Mouse (Mus musculus) left cerebral cortex, adult 8-10 months (tissue): ENCODE measurements around the gene Thsd7b. TPM values are rescaled to one million over a fixed set of nuclear protein-coding genes. Genes with fewer than 3 reads are reported as not detected.
A peak's percentile ranks its signal among the peaks of the same experiment; 100 is the strongest.
"Not testable (repeated sequence)": the region's sequence is repeated elsewhere in the genome, so short reads cannot be mapped to it uniquely, and the experiment has no call there.

ENCODE experiments used
- DNase-seq, 2 experiments: peaks; one replicate each; pipeline ENCODE4 v3.0.0; 2022; ENCODE audit warnings: low spot score in 2 of 2
- total RNA-seq, 4 experiments: library from RNA; stranded (reverse); gene quantifications; 2 replicates each; pipeline ENCODE4 v1.2.4; 2022

The Thsd7b gene
- total RNA-seq, 4 experiments from 2014 or later, result 7.2 to 8.1 (median 7.6) TPM

- DNase-seq, result no peak
These were observed 793.3 kb downstream of the Thsd7b start for GRCm38 (mm10) chr1:130066193-130066959.

- DNase-seq, result no peak
These were observed 810.7 kb downstream of the Thsd7b start for GRCm38 (mm10) chr1:130083788-130084187.

- no peak for DNase-seq
These were observed 812.1 kb downstream of the Thsd7b start for GRCm38 (mm10) chr1:130085207-130085606.

- DNase-seq, result no peak
These were observed 812.8 kb downstream of the Thsd7b start for GRCm38 (mm10) chr1:130085910-130086309.

- no peak for DNase-seq
These were observed 826.1 kb downstream of the Thsd7b start for GRCm38 (mm10) chr1:130099227-130099626.

- DNase-seq, result no peak
These were observed 839.6 kb downstream of the Thsd7b start for GRCm38 (mm10) chr1:130112580-130113314.

GRCm38 (mm10) chr1:130113549-130113948 lies 840.4 kb downstream of the Thsd7b start:
- no peak for DNase-seq

- no peak for DNase-seq
These were observed 857.8 kb downstream of the Thsd7b start for GRCm38 (mm10) chr1:130130901-130131300.

- DNase-seq, result no peak
These were observed 893.1 kb downstream of the Thsd7b start for GRCm38 (mm10) chr1:130166187-130166586.

- no peak for DNase-seq
These were observed 894.2 kb downstream of the Thsd7b start for GRCm38 (mm10) chr1:130167260-130167659.

- DNase-seq, result no peak
These were observed 896.8 kb downstream of the Thsd7b start for GRCm38 (mm10) chr1:130169875-130170274.

- DNase-seq, result no peak
These were observed 897.2 kb downstream of the Thsd7b start for GRCm38 (mm10) chr1:130170290-130170689.

GRCm38 (mm10) chr1:130186836-130187235 lies 913.7 kb downstream of the Thsd7b start:
- DNase-seq, result not testable (repeated sequence)

GRCm38 (mm10) chr1:130192190-130193028 lies 919.3 kb downstream of the Thsd7b start:
- DNase-seq, result peak in 1 of 2 experiments; percentile 14

GRCm38 (mm10) chr1:130217404-130217803 lies 944.3 kb downstream of the Thsd7b start:
- DNase-seq, result no peak

GRCm38 (mm10) chr1:130222904-130223303 lies 949.8 kb downstream of the Thsd7b start:
- no peak for DNase-seq

- no peak for DNase-seq
These were observed 972.5 kb downstream of the Thsd7b start for GRCm38 (mm10) chr1:130245563-130245962.

GRCm38 (mm10) chr1:130246264-130246663 lies 973.2 kb downstream of the Thsd7b start:
- not testable (repeated sequence) for DNase-seq

- not testable (repeated sequence) for DNase-seq
These were observed 973.8 kb downstream of the Thsd7b start for GRCm38 (mm10) chr1:130246930-130247329.

GRCm38 (mm10) chr1:130262046-130262445 lies 988.9 kb downstream of the Thsd7b start:
- no peak for DNase-seq
